Mouse (Mus musculus) kidney, adult 11 months (tissue): Measurements from ENCODE around the gene Irs3.
"Not testable (repeated sequence)": the region's sequence is repeated elsewhere in the genome, so short reads cannot be mapped to it uniquely, and the experiment has no call there.

Experiments used
- DNase-seq: peaks from one replicate; pipeline ENCODE4 v3.0.0; 2022

Gene Irs3

DNA sequence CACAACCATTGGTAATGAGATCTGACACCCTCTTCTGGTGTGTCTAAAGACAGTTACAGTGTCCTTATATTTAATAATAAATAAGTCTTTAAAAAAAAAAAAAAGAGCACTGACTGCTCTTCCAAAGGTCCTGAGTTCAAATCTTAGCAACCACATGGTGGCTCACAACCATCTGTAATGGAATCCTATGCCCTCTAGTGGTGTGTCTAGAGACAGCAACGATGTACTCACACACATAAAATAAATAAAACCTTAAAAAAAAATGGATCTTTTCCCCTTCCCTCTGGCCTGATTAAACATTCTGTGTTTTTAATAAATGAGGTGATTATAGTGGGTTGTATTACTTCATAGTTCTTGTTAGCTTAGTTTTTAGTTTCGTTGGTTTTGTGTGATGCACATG, 30.6 kb downstream of the Irs3 start:
- not testable (repeated sequence) for DNase-seq

- DNase-seq = no peak
These were observed 32.0 kb downstream of the Irs3 start, which contains the start of gene Pcolce for GRCm38 (mm10) chr5:137613550-137613949. Gene Pcolce (minus strand): TSS chr5:137613784.

- DNase-seq = no peak
These were observed 32.4 kb downstream of the Irs3 start for GRCm38 (mm10) chr5:137613076-137613475.

DNA sequence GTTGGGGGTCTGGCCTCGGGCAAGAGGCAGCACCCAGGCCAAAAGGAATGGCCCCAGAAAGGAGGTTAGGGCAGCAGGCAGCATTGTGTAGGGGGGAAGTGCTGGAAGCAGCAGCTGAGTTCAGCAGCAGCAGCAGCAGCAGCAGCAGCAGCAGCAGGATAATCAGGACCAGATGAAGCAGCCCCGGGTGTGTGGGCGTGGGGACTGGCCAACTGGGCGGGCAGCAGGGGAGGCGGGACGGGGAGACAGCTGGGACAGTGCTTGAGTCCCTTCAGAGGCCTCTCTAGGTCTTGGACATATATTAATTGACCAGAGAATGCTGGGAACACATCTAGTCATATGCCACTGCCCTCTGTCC, 34.3 kb downstream of the Irs3 start:
- DNase-seq = peak; percentile 46

GRCm38 (mm10) chr5:137610548-137611244, 34.8 kb downstream of the Irs3 start:
- DNase-seq = peak; percentile 85

- no peak for DNase-seq
These were observed 35.5 kb downstream of the Irs3 start for GRCm38 (mm10) chr5:137610056-137610455.

DNA sequence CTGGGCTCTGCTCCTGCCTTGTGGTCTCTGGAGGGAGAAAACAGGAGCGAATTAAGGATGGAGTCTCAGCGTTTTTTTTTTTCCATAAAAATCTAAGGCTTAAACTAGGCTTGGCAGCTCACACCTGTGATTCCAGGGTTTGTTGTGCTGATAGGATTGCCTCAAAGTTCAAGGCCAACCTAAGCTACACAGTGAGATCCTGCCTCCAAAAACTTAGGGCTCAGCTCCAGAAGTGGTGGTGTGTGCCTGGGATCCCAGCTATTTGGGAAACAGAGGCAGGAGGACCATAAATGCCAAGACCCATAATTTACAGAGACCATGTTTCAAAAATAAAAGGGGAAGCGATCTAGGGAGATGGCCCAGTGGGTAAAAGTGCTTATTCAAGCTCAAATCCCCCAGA, 36.2 kb downstream of the Irs3 start:
- DNase-seq = no peak

GRCm38 (mm10) chr5:137608654-137609190, 36.8 kb downstream of the Irs3 start:
- DNase-seq = no peak

GRCm38 (mm10) chr5:137607860-137608653, 37.5 kb downstream of the Irs3 start:
- DNase-seq = no peak

DNA sequence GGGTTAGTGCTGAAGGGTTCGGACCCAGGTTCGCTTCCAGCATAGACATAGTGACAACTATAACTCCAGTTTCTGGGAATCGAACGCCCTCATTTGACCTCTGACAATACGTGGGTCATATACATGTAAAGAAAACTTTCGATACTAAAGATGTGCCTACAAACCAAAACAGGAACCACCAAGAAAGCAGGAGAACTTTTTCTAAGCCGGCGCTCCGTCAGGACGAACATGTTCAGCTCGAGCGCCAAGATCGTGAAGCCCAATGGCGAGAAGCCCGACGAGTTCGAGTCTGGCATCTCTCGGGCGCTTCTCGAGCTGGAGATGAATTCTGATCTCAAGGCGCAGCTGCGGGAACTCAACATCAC, 44.2 kb downstream of the Irs3 start:
- no peak for DNase-seq

DNA sequence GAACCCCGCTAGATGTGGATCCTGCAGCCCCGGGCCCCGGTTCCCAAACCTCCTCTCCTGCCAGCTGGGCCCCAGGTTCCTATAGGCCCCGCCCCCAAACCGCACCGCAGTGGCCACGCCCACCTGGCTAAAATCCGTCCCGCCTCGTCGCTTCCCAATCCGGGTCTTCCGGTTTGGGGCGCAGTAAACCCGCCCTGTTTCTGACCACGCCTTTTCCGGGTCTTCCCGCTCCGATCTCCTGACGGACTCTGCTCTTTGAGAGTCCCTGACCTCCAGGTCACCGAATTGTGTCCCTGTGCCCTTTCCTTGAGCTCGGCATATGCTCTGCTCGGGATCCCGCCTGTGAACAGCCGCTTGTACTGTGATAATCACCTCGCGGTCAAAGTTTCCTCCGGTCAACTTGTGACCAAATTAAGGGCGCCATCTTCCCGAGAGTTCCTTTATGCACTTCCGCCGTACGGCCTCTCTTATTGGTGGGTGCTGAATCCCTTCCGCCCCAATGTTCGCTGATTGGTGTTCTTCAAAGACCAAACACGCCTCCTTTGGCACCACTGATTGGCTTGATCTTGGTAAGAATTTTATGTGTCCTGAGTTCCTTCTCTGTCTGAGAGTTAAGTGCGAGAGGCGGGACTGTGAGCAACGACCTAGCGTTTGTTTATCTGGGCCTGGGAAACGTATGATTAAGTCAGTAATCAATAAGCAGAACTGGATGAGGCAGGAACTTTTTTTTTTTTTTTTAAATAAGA, 44.7 kb downstream of the Irs3 start, which contains the start of gene Mospd3:
Gene Mospd3, minus strand, starts transcription at position 440 of the 746 bp plus-strand sequence.
- peak; percentile 98 for DNase-seq

DNA sequence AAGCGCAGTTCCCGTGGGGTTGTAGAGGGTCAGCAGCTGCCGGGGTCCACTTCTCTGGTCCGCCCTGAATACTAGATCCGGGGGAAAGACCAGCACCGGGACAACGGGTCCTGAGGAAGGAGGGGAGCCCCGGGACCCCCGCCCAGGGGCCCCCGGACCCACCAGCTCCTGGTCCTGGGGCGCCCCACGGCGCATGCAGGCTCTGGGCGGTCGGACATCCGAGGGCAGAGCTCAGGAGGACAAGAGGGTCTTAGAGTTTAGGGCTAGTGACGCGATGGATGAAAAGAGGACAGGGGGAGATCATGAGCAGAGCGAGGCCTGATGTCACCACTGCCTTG, 45.3 kb downstream of the Irs3 start:
- DNase-seq = no peak

- no peak for DNase-seq
These were observed 45.9 kb downstream of the Irs3 start for GRCm38 (mm10) chr5:137599600-137599999.

GRCm38 (mm10) chr5:137598100-137598826, 47.3 kb downstream of the Irs3 start:
- DNase-seq = no peak

DNA sequence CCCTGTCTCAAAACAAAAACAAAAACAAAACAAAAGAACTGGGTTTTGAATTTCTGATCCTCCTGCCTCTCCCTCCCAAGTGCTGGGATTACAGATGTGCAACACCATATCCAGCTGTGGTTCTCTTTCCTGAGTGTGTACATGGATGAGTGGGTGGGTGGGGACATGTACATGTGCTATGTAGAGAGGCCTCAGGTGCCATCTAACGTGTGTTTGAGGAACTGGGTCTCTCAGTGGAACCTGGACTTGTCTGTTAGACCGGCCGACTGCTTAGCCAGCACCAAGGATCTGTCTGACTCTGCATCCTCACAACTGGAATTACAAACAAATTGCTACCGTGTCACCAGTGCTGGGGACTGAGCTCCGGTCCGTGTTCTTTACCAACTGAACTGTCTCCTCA, 47.9 kb downstream of the Irs3 start:
- no peak for DNase-seq

GRCm38 (mm10) chr5:137596601-137597261, 48.8 kb downstream of the Irs3 start:
- DNase-seq = no peak

DNA sequence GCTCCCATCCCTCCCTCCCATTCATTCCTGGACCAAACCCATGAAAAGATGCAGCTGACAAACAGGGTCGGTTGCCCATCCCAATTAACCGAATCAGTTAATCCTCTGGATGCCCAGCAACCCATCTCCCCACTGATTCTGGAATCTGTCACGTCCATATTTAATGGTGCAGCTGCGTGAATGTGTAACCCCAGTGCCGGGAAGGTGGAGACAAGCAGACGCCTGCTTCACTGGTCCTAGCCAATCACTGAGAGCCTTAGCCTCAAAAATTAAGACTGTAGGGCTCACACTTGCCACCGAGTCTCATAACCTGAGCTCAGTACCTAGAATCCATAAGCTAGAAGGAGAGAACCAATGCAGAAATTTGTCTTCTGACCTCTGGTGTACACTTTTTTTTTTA, 49.6 kb downstream of the Irs3 start:
- DNase-seq = no peak
